Mouse (Mus musculus) liver, postnatal 0 days (tissue): ENCODE measurements at regions not wholly inside any gene's neighbourhood (a gene's known extent, or its start where the extent isn't known, plus 50 kb on each side); places are given as distances from the start of the nearest gene placed in this dataset.

ENCODE experiments used
- CTCF ChIP-seq: sonication (generic); IDR thresholded peaks from 2 replicates; pipeline ENCODE4 v1.5.1; 2016; ENCODE audit warnings: antibody characterized with exemption, low read depth
- EP300 ChIP-seq: IDR thresholded peaks from 2 replicates; pipeline ENCODE4 v1.6.1; 2016; ENCODE audit warnings: antibody characterized with exemption, low read depth, mild to moderate bottlenecking

DNA sequence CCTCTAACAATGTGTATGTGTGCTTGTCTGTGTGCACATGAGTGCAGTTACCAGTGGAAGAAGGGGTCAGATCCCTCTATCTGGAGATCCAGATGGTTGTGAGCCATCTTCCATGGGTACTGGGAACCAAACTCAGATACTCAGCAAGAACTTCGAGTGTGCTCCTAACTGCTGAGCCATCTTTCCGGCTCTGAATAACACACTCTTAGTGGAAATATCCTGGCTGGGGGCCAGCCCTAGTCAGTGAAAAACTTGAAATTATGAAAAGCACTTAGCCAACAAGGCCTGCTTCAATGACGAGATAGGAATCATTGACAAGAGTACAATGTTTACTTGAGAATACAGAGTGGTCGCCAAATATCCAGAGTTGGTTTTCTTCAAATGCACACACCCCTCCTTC is 266.0 kb upstream of the Auts2 start:
- no peak for TF ChIP-seq CTCF
- TF ChIP-seq EP300: no peak
